Mouse (Mus musculus): ENCODE data around the gene A430078G23Rik. TPM values are rescaled to one million over a fixed set of nuclear protein-coding genes. Genes with fewer than 3 reads are reported as not detected.
A peak's percentile ranks its signal among the peaks of the same experiment; 100 is the strongest.

The A430078G23Rik gene
- total and polyA plus RNA-seq, 3 experiments: 0.15 to 0.44 TPM; not detected in 1

DNA sequence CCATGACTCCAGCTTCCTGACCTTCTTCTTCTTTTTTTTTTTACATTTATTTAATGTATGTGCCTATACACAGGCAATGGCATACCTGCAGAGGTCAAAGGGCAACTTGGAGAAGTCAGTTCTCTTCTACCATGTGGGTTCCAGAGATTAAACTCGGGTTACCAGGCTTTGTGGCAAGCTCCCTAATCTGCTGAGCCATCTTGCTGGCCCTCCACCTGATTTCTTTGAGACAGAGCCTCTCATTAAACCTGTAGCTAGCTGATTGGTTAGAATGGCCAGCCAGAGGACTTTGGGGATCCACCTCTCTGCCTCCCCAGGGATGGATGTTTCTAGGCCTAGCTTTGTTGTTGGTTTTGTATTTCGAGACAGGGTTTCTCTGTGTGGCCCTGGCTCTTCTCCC, 57.9 kb downstream of the A430078G23Rik start:
- Histone ChIP-seq H3K4me3 (ENCODE audit: low read depth, low read length) (peak overlapping the region; percentile 35; the same call in 1 of the 2 replicates), H3K27me3 (ENCODE audit: insufficient read depth, low read length) (no peaks in the 10 kb centered on the region), H3K4me1 (ENCODE audit: insufficient read depth, low read depth, low read length) (peaks cover 92% of the 10 kb centered on the region), H3K9me3 (replicated peaks) (no peaks in the 10 kb centered on the region), H3K36me3 (replicated peaks) (peaks cover 59% of the 10 kb centered on the region)
- DNase-seq (ENCODE audit: low spot score) (peak; percentile 48), ATAC-seq (ENCODE audit: extremely low read depth, insufficient number of reproducible peaks, low FRiP score, poor library complexity, severe bottlenecking) (peak; percentile 16)
- no peak for TF ChIP-seq GATA2 (IDR thresholded peaks at IDR 0.05; ENCODE audit: borderline replicate concordance, low read depth, low read length)
- TF ChIP-seq TAL1 (conservative IDR thresholded peaks at IDR 0.05; ENCODE audit: low read depth, low read length): peak; percentile 87
- no peak for TF ChIP-seq GATA1 (IDR thresholded peaks at IDR 0.05; ENCODE audit: borderline replicate concordance, low read length)

- ATAC-seq (ENCODE audit: extremely low read depth, insufficient number of reproducible peaks, low FRiP score, poor library complexity, severe bottlenecking): peak; percentile 70
- Histone ChIP-seq H3K4me1 (ENCODE audit: insufficient read depth, low read depth, low read length) (peaks cover 93% of the 10 kb centered on the region), H3K27me3 (ENCODE audit: insufficient read depth, low read length) (no peaks in the 10 kb centered on the region), H3K36me3 (replicated peaks) (peaks cover 59% of the 10 kb centered on the region), H3K4me3 (ENCODE audit: low read depth, low read length) (no peak overlapping the region; the same call in 1 of the 2 replicates), H3K9me3 (replicated peaks) (no peaks in the 10 kb centered on the region)
- DNase-seq (ENCODE audit: low spot score): peak; percentile 57
- TF ChIP-seq GATA2 (IDR thresholded peaks at IDR 0.05; ENCODE audit: borderline replicate concordance, low read depth, low read length): no peak
- peak; percentile 80 for TF ChIP-seq TAL1 (conservative IDR thresholded peaks at IDR 0.05; ENCODE audit: low read depth, low read length)
These were observed 58.7 kb downstream of the A430078G23Rik start for GRCm38 (mm10) chr8:3411901-3412301.

DNA sequence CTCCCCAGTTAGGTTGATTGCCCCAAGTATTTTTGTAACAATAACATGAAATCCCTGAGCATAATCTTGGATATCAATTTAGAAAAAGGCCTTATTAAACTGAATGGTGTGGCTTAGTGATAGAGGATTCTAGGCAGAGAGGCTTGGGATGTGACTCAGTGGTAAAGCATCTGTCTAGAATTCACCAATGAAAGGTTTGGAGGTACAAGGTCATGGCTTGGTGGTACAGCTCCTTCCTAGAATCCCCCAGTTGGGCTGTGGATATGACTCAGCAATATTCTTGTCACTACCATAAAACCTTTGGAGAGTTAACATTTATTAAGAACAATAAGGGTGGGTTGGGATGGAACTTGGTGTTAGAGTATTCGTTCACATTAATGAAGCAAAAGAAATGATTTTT, 59.6 kb downstream of the A430078G23Rik start:
- ATAC-seq (ENCODE audit: extremely low read depth, insufficient number of reproducible peaks, low FRiP score, poor library complexity, severe bottlenecking): no peak
- H3K36me3 ChIP-seq (replicated peaks): peaks cover 56% of the 10 kb centered on the region

GRCm38 (mm10) chr8:3414639-3415190, 61.5 kb downstream of the A430078G23Rik start:
- Histone ChIP-seq H3K4me3 (ENCODE audit: low read depth, low read length) (peak overlapping the region; percentile 49; the same call in 1 of the 2 replicates), H3K36me3 (replicated peaks) (peaks cover 60% of the 10 kb centered on the region), H3K4me1 (ENCODE audit: insufficient read depth, low read depth, low read length) (peaks cover 91% of the 10 kb centered on the region), H3K27me3 (ENCODE audit: insufficient read depth, low read length) (no peaks in the 10 kb centered on the region), H3K9me3 (replicated peaks) (no peaks in the 10 kb centered on the region)
- TF ChIP-seq GATA2 (IDR thresholded peaks at IDR 0.05; ENCODE audit: borderline replicate concordance, low read depth, low read length) (no peak), TAL1 (conservative IDR thresholded peaks at IDR 0.05; ENCODE audit: low read depth, low read length) (no peak), CTCF (IDR thresholded peaks at IDR 0.05; ENCODE audit: low read depth, low read length) (no peak), GATA1 (IDR thresholded peaks at IDR 0.05; ENCODE audit: borderline replicate concordance, low read length) (no peak), POLR2AphosphoS5 (IDR thresholded peaks at IDR 0.05; ENCODE audit: insufficient replicate concordance, low read depth, low read length) (no peak)
- DNase-seq (ENCODE audit: low spot score) (no peak), ATAC-seq (ENCODE audit: extremely low read depth, insufficient number of reproducible peaks, low FRiP score, poor library complexity, severe bottlenecking) (no peak)

More for the DNA sequence above, 59.6 kb downstream of the A430078G23Rik start:
- no peaks in the 10 kb centered on the region for H3K27me3 ChIP-seq (ENCODE audit: insufficient read depth, low read length)
- DNase-seq (ENCODE audit: low spot score): no peak
- no peak overlapping the region; the same call in 1 of the 2 replicates for H3K4me3 ChIP-seq (ENCODE audit: low read depth, low read length)
- TF ChIP-seq TAL1 (conservative IDR thresholded peaks at IDR 0.05; ENCODE audit: low read depth, low read length): no peak
- no peak for TF ChIP-seq GATA2 (IDR thresholded peaks at IDR 0.05; ENCODE audit: borderline replicate concordance, low read depth, low read length)
- no peak for TF ChIP-seq GATA1 (IDR thresholded peaks at IDR 0.05; ENCODE audit: borderline replicate concordance, low read length)
- no peak for TF ChIP-seq POLR2AphosphoS5 (IDR thresholded peaks at IDR 0.05; ENCODE audit: insufficient replicate concordance, low read depth, low read length)
- no peak for TF ChIP-seq CTCF (IDR thresholded peaks at IDR 0.05; ENCODE audit: low read depth, low read length)
- H3K9me3 ChIP-seq (replicated peaks): no peaks in the 10 kb centered on the region
- peaks cover 93% of the 10 kb centered on the region for H3K4me1 ChIP-seq (ENCODE audit: insufficient read depth, low read depth, low read length)

DNA sequence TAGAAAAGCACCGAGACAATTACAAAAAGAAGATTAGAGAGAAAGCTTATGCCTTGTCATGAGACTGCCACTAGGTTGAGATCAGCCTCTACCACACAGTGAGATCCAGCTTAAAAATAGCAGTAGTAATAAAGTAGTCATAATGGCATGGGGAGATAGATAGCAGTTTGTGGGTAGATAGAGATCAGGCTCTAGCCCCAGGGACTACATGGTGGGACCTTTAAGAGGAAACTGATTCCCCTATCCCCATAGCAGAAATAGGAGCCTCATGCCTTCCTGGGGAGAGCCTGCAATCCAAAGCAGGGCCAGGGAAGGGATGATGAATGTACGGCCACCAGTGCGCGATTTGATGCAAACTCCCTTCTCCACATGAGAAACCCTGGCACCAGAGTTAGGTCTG, 62.0 kb downstream of the A430078G23Rik start:
- Histone ChIP-seq H3K4me1 (ENCODE audit: insufficient read depth, low read depth, low read length) (peaks cover 93% of the 10 kb centered on the region), H3K9me3 (replicated peaks) (no peaks in the 10 kb centered on the region), H3K4me3 (ENCODE audit: low read depth, low read length) (peak overlapping the region; percentile 40; the same call in 1 of the 2 replicates), H3K36me3 (replicated peaks) (peaks cover 64% of the 10 kb centered on the region), H3K27me3 (ENCODE audit: insufficient read depth, low read length) (no peaks in the 10 kb centered on the region)
- TF ChIP-seq TAL1 (conservative IDR thresholded peaks at IDR 0.05; ENCODE audit: low read depth, low read length): peak; percentile 66
- no peak for TF ChIP-seq CTCF (IDR thresholded peaks at IDR 0.05; ENCODE audit: low read depth, low read length)
- TF ChIP-seq POLR2AphosphoS5 (IDR thresholded peaks at IDR 0.05; ENCODE audit: insufficient replicate concordance, low read depth, low read length): no peak
- peak; percentile 59 for ATAC-seq (ENCODE audit: extremely low read depth, insufficient number of reproducible peaks, low FRiP score, poor library complexity, severe bottlenecking)
- peak; percentile 35 for DNase-seq (ENCODE audit: low spot score)

DNA sequence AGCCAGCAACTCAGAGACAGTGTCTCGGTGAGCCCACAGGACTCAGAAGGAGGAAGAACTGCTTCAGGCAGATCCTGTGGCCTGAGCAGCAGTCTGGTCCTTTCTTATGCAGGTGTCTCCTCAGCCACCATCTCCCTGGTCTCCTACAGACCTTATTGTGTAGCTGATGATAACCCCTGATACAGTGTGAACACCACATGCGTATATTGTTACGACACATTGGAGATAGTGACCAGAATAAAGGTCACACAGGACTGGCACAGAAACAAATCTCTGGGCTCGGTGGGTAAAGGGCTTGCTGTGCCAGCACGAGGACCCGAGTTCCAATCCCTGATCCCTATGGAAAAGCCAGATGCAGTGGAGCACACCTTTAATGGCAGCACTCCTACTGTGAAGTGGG, 62.4 kb downstream of the A430078G23Rik start:
- peaks cover 65% of the 10 kb centered on the region for H3K36me3 ChIP-seq (replicated peaks)
- no peaks in the 10 kb centered on the region for H3K27me3 ChIP-seq (ENCODE audit: insufficient read depth, low read length)
- peak overlapping the region; percentile 14; the same call in 1 of the 2 replicates for H3K4me3 ChIP-seq (ENCODE audit: low read depth, low read length)
- ATAC-seq (ENCODE audit: extremely low read depth, insufficient number of reproducible peaks, low FRiP score, poor library complexity, severe bottlenecking) (no peak), DNase-seq (ENCODE audit: low spot score) (no peak)
- no peak for TF ChIP-seq POLR2AphosphoS5 (IDR thresholded peaks at IDR 0.05; ENCODE audit: insufficient replicate concordance, low read depth, low read length)
- no peak for TF ChIP-seq GATA2 (IDR thresholded peaks at IDR 0.05; ENCODE audit: borderline replicate concordance, low read depth, low read length)
- no peak for TF ChIP-seq CTCF (IDR thresholded peaks at IDR 0.05; ENCODE audit: low read depth, low read length)
- no peak for TF ChIP-seq GATA1 (IDR thresholded peaks at IDR 0.05; ENCODE audit: borderline replicate concordance, low read length)
- no peak for TF ChIP-seq TAL1 (conservative IDR thresholded peaks at IDR 0.05; ENCODE audit: low read depth, low read length)
- H3K4me1 ChIP-seq (ENCODE audit: insufficient read depth, low read depth, low read length): peaks cover 93% of the 10 kb centered on the region
- no peaks in the 10 kb centered on the region for H3K9me3 ChIP-seq (replicated peaks)

Data from G1E (cell line).